Mouse (Mus musculus) frontal cortex, postnatal 14 days (tissue): ENCODE measurements at regions not wholly inside any gene's neighbourhood (a gene's known extent, or its start where the extent isn't known, plus 50 kb on each side); places are given as distances from the start of the nearest gene placed in this dataset.

Experiments used
- DNase-seq, 2 experiments: peaks; one replicate each; pipeline ENCODE4 v3.0.0; 2022; ENCODE audit warnings: low spot score in 2 of 2

- DNase-seq, result no peak
These were observed 153.6 kb downstream of the Thbs2 start for GRCm38 (mm10) chr17:14540269-14540975.

- no peak for DNase-seq
These were observed 154.4 kb downstream of the Thbs2 start for GRCm38 (mm10) chr17:14539651-14540050.

DNA sequence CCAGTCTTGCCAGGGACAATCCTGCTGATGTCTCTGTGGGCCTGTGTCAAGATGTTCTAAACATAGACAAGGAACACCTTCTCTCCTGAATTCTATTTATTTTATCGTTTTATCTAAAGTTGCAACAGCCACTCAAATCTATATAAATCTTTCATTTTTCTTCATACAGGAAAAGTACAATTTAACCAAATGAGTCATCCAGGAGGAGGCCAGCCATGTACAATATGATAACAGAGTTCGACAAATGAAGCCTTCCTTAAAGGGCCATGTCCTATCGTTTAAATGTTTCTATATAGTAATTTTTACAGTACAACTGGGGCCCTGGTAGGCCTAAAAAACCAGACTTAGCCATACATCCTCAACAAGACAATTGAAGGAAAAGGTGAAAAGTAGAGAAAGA is 154.8 kb downstream of the Thbs2 start:
- no peak for DNase-seq

DNA sequence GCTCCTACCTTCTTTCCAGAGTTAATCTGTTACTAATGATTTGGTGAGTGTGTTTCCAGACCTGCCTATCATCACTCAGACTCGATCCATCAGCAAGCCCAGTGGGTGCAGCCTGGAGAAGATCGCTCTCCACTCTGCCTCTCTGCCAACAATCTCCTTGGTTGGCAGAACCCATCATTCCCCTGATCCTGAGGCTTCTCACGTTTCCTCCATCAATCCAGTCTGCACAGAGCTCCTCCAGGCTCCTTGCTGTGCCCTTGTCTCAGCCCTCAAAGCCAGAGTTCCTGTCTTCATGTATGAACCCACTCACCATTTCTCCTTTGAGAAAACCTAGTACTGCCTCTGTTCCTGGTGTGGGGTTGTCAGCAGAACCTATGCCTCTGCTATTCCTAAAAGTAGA is 155.5 kb downstream of the Thbs2 start:
- DNase-seq, result no peak

DNA sequence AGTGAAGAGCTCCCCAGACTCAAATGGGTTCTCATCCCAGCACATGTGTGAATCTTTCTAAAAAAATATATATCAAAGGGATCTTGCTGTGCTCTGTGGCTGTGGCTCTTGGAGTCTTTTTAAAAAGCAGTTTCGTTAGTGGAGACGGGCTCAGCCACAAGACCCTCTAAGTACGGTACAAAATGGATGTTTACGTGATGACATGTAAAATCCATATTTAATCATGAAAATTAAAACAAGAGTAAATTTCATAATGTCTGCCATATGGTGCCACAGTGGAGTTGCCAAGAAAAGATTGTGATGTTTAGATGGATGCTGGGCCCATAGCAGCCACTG is 161.1 kb downstream of the Thbs2 start:
- no peak for DNase-seq

DNA sequence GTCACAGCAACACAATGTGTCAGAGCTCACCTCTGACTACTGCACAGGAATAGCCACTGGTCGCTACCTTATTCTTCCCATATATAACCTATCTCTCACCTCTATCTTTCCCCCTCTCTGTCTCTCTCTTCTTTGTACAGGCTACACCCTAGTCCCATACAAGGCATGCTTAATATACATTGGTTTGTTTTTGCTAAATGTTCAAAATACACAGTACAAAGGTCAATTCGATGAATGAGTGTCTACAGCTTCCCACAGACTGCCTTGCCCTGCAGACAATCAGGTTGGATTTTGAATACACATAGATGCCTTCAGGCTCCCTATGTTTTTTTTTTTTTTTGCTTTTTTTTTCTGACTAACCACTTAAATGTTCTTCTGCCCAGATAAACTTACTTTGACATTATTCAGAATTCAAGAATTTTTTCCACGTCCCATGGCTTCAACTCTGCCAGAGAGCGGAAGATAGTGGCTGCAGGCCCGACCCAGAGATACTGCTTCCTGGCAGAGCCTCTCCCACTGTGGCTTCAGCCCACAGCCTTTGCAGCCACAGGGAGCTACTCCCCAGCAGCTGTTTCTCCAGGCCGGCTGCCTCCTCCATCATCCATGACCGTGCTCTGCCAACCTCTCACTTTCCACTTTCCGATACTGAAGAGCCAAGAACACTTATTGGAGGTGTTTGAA is 161.6 kb downstream of the Thbs2 start:
- no peak for DNase-seq

- no peak for DNase-seq
These were observed 162.2 kb downstream of the Thbs2 start for GRCm38 (mm10) chr17:14531796-14532195.

- no peak for DNase-seq
These were observed 166.3 kb downstream of the Thbs2 start for GRCm38 (mm10) chr17:14527691-14528090.

DNA sequence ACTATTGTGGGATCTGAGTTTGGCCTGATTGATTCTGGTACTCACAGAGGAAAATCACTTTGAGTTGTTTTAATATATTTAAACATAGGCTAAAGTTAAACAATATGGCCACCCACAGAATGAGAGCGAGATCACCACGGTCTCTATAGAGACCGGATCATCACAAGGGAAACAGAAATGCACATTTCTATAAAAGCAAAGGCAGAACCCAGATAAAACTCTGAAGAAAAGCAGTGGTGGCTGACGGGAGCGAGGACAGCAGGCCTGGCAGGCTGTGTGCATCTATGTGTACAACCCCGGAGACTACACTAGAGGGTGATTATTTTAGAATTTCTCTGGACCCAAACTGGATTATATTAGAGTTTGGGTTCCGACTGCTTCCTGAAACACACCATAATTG is 168.8 kb downstream of the Thbs2 start:
- DNase-seq, result no peak

DNA sequence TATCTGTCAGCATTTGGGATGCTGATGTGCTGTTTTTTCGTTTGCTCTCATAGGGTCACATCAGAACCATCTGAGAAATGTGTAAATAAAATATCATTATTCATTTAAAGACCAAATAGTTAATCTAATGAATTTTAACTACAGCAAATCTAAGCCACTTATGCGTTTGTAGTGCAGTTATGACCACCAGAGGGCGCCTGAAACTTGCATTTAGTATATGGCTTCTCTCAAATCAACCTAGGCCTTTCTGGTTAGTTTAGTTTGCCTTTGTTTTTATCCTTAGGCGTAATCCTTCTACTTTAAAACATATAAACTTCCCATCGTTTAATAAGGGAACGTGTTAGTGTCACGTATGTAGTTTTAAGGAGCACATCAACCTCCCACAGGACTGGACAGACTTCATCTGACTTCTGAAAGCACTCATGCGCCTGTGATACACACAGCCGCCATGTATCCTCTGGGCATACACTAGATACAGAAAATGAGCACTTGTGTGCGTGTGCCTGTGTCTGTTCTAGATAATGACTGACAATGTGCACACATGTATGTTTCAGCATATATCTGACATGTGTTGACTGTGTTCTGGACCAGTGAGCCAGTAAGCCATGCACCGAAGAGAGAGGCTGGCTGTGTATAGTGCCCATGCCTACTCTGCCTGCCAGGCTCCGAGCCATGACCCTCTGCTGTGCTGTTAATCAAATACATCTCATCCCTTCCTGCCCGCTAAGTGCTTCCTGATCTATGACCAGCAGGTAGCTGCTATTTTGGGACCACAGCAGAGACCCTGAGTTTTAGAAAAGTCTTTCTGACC is 169.4 kb downstream of the Thbs2 start:
- DNase-seq, result peak in 1 of 2 experiments; percentile 56

DNA sequence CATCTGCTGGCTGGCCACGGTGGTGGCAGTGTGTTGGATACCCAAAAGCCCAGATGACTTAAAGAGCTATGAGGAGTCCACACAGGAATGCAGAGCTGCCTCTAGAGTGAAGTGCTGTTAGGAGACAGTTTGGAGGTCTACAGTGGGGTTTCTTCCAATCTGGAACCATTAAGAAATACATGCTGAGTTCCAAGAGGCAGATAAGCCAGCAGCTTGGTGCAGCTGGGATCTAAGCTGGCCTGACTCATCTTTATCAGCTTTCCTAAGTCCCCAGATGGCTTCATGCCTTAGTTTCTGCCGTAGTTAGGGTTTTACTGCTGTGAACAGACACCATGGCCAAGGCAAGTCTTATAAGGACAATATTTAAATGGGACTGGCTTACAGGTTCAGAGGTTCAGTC is 172.0 kb downstream of the Thbs2 start:
- DNase-seq, result no peak

- DNase-seq, result peak; percentile 40 to 83
These were observed 173.5 kb downstream of the Thbs2 start for GRCm38 (mm10) chr17:14520565-14520964.

DNA sequence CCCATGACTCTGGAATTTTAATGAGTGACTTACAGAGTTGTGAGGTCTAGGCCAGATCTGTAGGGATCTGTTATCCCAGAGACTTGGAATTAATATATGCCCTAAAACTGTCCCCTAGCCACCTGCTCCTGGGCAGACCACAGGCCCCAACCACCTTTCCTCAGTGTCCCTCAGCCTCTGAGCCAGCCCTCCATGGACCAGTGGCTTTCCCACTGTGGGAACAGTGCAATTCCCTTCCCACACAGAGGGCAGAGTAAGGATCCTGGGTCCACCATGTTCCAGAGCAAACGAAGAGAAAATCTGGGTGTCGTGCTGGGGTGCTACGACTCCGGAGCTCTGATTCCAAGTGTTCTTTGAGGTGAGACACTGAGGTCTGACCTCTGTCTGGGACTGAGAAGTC is 174.7 kb downstream of the Thbs2 start:
- no peak for DNase-seq

- DNase-seq, result no peak
These were observed 175.8 kb downstream of the Thbs2 start for GRCm38 (mm10) chr17:14518216-14518615.

GRCm38 (mm10) chr17:14517368-14517767 is 176.7 kb downstream of the Thbs2 start:
- no peak for DNase-seq

- peak in 1 of 2 experiments; percentile 61 for DNase-seq
These were observed 177.9 kb downstream of the Thbs2 start for GRCm38 (mm10) chr17:14516097-14516496.

DNA sequence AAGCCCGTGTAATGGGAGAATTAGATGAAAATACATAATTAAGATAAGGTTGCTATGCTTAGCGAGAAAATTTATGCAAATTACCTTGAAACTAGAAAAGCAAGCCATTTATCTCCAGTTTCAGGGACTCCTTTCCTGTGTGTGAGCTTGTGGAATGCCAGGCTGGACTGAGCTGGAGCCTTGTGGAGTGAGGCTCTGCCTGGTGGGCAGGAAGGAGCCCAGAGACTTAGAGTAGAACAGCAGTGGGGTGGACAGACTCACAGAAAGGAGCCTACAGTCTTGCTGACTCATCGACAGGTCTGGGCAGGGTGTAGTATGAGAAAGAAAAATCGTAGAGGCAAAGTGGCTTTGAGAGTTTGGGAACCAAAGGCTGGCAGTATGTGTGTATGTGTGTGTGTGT is 180.6 kb downstream of the Thbs2 start:
- DNase-seq, result no peak

GRCm38 (mm10) chr17:14510486-14510885 is 183.5 kb downstream of the Thbs2 start:
- no peak for DNase-seq

GRCm38 (mm10) chr17:14507111-14507510 is 186.9 kb downstream of the Thbs2 start:
- no peak for DNase-seq

- no peak for DNase-seq
These were observed 187.9 kb downstream of the Thbs2 start for GRCm38 (mm10) chr17:14506123-14506522.

- no peak for DNase-seq
These were observed 188.6 kb downstream of the Thbs2 start for GRCm38 (mm10) chr17:14505415-14505814.

DNA sequence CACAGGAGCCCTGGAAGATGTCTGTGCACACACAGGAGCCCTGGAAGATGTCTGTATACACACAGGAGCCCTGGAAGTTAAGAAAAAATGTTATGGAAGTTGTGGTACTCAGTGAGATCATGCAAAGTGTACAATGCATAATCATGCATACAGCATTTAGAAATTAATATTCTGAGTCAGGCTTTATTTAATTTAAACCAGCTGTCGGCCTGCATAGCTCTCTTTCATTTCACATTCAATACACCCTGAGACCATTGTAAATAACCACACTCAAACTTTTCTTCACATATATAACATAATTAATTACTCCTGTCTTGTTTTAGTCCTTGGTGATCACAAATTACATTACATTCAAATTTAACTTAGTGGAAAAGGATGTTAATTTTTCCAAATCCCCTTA is 190.4 kb downstream of the Thbs2 start:
- DNase-seq, result no peak

GRCm38 (mm10) chr17:14501341-14501740 is 192.7 kb downstream of the Thbs2 start:
- DNase-seq, result no peak
